Mouse (Mus musculus): Measurements from ENCODE around the gene Gm17349. TPM values are rescaled to one million over a fixed set of nuclear protein-coding genes. Genes with fewer than 3 reads are reported as not detected.

Gene Gm17349
- polyA plus RNA-seq, 1 experiment from 2014 or later: not detected

DNA sequence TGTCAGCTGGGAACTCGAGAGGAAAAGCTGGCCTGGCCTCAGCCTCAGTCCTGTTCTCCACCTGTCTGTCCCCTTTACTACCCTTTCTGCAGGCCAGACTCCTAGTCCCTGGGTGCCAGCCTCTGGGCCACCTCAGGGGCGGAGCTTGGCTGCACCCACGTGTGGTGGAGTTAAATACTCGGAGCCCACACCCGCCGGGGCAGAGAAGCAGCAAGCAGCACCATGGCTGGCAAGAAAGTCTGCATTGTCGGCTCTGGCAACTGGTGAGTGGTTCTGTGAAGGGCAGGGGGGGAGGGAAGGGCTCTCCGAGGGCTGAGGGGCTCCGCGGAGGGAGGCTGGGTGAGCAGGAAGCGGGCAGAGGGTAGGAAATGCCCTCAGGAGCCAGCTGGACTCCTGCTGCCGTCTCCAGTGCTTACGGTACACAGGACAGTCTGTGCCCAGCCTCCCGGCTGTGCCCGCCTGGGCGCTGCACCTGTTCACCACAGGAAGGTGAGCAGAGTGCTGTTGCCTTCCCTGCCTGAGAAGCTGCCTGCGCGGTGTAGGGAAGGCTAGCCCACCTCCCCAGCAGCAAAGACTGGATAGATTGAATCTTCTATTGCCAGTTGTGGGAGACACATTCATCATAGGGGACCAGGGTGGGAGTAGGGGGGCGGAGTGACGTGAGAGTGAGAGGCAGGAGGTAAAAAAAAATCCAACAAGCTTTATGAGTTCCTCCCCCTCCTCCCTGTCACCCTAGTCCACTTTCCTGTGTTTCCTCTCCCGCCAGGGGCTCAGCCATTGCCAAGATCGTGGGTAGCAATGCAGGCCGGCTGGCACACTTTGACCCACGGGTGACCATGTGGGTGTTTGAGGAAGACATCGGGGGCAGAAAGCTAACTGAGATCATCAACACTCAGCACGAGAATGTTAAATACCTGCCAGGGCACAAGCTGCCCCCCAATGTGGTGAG lies 12.4 kb upstream of the Gm17349 start, which contains the start of gene Gpd1:
Gpd1 (plus strand) TSS at position 130 of the 949 bp plus-strand sequence.
- H3K27ac ChIP-seq (ENCODE audit: poor library complexity, severe bottlenecking): no peak within 1 kb of the TSS
- ATAC-seq (ENCODE audit: insufficient number of reproducible peaks, low FRiP score): no peak
- H3K36me3 ChIP-seq: peaks cover 53% of the 10 kb centered on the region
- H3K4me2 ChIP-seq: no peak within 1 kb of the TSS
- peaks cover 50% of the 10 kb centered on the region for H3K4me1 ChIP-seq (replicated peaks)
- 0 out of 2 replicates have a peak within 1 kb of the TSS, but pooled peaks have one; percentile 46 for H3K9ac ChIP-seq
- WGBS: 67% methylated on average over 26 of the region's 26 CpGs
- no peak within 1 kb of the TSS for H3K4me3 ChIP-seq
- no peaks in the 10 kb centered on the region for H3K27me3 ChIP-seq (replicated peaks)
- no peaks in the 10 kb centered on the region for H3K9me3 ChIP-seq (replicated peaks)

DNA sequence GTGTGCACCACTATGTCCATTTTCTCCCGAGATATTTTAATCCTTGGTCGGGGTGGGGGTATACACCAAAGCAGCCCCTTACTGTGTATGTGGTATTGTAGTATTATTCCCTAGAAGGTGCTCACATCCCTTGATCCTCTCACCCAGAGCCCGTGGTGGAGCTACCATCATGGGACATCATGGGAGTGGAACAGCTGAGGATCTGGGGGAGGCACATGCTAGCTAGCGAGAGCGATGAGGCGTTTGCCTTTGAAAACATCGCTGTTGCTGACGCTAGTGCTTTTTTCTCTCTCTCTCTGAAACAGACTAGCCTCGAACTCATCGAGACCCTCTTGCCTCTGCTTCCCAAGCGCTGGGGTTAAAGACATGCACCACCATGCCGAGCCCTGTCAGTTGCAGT lies 11.5 kb upstream of the Gm17349 start:
- Histone ChIP-seq H3K27ac (ENCODE audit: poor library complexity, severe bottlenecking) (no peak overlapping the region), H3K9ac (no peak overlapping the region), H3K27me3 (replicated peaks) (no peaks in the 10 kb centered on the region), H3K4me2 (no peak overlapping the region), H3K9me3 (replicated peaks) (no peaks in the 10 kb centered on the region), H3K36me3 (peaks cover 58% of the 10 kb centered on the region), H3K4me1 (replicated peaks) (peaks cover 50% of the 10 kb centered on the region), H3K4me3 (no peak overlapping the region)
- no peak for ATAC-seq (ENCODE audit: insufficient number of reproducible peaks, low FRiP score)
- 81% methylated on average over 12 of the region's 12 CpGs for WGBS

DNA sequence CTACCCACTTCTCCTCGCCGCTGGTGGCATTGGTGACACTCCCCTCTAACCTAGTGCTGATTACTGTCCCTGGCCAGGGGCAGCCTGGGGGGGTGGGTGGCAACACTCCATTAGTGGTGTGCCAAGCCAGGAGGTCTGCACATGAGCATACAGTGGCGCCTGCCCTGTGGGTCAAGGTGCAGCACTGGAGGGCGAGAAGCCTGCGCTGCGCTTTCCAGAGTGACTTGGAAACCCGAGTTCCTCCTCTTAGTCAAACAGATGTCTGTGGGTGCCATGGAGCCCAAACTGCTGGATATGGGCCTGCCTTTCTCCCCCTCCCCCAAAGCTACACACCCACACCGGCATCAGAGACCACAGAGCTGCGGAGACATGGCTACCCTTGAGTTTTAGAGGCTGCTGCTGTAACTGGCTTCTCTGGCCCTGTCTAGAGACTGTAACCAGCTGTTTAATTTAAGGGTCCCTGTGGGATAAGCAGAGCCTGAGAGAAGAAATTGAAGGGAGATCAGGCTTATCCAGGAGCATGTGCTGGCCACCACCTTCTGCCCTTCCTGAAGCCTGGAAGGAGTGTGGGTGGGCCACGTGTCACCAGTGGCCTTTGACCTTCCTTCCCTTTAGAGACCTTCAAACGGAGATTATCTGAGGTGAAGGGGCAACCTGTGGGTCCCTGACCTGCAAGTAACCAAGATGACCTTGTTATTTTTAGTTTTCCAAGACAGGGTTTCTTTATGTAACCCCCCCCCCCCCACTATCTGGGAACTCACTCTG lies 10.9 kb upstream of the Gm17349 start:
- H3K4me1 ChIP-seq (replicated peaks): peaks cover 50% of the 10 kb centered on the region
- H3K27ac ChIP-seq (ENCODE audit: poor library complexity, severe bottlenecking): no peak overlapping the region; the same call in 1 of the 2 replicates
- 74% methylated on average over 11 of the region's 11 CpGs for WGBS
- H3K9ac ChIP-seq: 0 out of 2 replicates have a peak overlapping the region, but pooled peaks have one; percentile 38
- H3K4me3 ChIP-seq: no peak overlapping the region
- no peaks in the 10 kb centered on the region for H3K9me3 ChIP-seq (replicated peaks)
- peaks cover 61% of the 10 kb centered on the region for H3K36me3 ChIP-seq
- no peaks in the 10 kb centered on the region for H3K27me3 ChIP-seq (replicated peaks)
- ATAC-seq (ENCODE audit: insufficient number of reproducible peaks, low FRiP score): no peak
- no peak overlapping the region for H3K4me2 ChIP-seq

DNA sequence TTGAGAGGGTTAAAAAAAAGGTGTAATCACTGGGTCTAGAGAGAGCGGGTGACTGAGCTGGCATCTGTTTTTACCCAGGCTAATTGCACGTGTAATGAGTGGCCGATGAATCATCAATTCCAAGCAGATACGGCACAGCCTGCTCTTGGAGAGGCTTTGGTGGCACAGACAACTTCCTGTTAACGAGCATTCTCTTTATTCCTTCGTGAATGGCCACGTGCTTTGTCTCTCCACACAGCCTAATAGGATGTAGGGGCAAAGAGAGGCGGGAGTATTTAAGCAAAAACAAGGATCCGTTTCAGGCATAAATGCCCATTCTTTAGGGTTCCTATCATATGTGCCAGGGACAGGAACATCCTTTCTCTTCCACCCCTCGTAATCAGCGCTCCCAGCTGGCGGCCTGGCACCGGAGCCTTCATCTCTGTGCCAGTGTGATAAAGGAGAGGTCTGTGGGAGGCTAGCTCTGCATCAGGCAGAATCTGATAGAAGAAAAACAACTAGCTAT lies 10.1 kb upstream of the Gm17349 start:
- no peak overlapping the region for H3K4me2 ChIP-seq
- H3K27ac ChIP-seq (ENCODE audit: poor library complexity, severe bottlenecking): 0 out of 2 replicates have a peak overlapping the region, but pooled peaks have one; percentile 7
- 73% methylated on average over 13 of the region's 13 CpGs for WGBS
- H3K4me1 ChIP-seq (replicated peaks): peaks cover 51% of the 10 kb centered on the region
- ATAC-seq (ENCODE audit: insufficient number of reproducible peaks, low FRiP score): no peak
- no peaks in the 10 kb centered on the region for H3K27me3 ChIP-seq (replicated peaks)
- H3K36me3 ChIP-seq: peaks cover 64% of the 10 kb centered on the region
- no peak overlapping the region for H3K4me3 ChIP-seq
- H3K9ac ChIP-seq: 0 out of 2 replicates have a peak overlapping the region, but pooled peaks have one; percentile 38
- H3K9me3 ChIP-seq (replicated peaks): no peaks in the 10 kb centered on the region

DNA sequence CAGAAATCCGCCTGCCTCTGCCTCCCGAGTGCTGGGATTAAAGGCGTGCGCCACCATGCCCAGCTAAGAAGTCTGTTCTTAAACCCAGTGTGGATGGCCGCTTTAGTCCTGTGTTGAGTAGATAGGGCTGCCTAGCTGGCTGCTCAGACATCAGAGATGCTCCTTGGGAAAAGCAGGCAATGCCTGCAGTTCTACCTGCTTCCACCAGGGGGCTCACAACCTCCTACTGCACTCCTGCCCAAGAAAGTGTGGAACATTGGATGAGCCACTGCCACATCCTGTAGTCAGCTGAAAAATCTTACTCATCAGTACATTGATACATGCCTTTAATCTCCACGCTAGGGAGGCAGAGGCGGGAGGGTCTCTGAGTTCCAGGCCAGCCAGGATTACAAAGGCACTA lies 9.6 kb upstream of the Gm17349 start:
- H3K4me3 ChIP-seq: no peak overlapping the region
- no peaks in the 10 kb centered on the region for H3K27me3 ChIP-seq (replicated peaks)
- H3K36me3 ChIP-seq: peaks cover 67% of the 10 kb centered on the region
- H3K4me1 ChIP-seq (replicated peaks): peaks cover 53% of the 10 kb centered on the region
- 36% methylated on average over 7 of the region's 7 CpGs for WGBS
- no peak overlapping the region for H3K9ac ChIP-seq
- ATAC-seq (ENCODE audit: insufficient number of reproducible peaks, low FRiP score): no peak
- H3K27ac ChIP-seq (ENCODE audit: poor library complexity, severe bottlenecking): 0 out of 2 replicates have a peak overlapping the region, but pooled peaks have one; percentile 7
- H3K4me2 ChIP-seq: no peak overlapping the region
- H3K9me3 ChIP-seq (replicated peaks): no peaks in the 10 kb centered on the region

DNA sequence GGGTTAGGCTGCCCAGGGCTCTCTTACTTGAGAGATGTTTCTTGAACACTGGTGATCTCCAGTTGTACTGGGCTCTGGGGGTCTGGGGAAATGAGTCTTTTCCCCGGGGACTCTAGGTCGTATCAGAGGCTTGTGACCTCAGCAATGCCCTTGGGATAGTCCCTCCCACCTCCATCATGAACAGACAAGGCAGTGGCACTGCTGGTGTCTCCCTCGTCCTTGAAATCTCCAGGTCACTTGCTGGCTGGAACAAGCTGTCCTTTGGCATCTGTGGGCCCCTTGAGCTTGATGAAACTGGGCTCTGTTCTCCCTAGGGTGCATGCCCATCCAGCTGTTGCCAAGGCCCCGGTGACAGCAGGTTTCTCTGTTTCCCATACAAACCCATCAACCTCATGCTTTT lies 8.9 kb upstream of the Gm17349 start:
- Histone ChIP-seq H3K9ac (peak overlapping the region; percentile 53), H3K27me3 (replicated peaks) (no peaks in the 10 kb centered on the region), H3K27ac (ENCODE audit: poor library complexity, severe bottlenecking) (peak overlapping the region; percentile 85), H3K4me2 (no peak overlapping the region), H3K36me3 (peaks cover 71% of the 10 kb centered on the region), H3K4me3 (no peak overlapping the region), H3K9me3 (replicated peaks) (no peaks in the 10 kb centered on the region), H3K4me1 (replicated peaks) (peaks cover 53% of the 10 kb centered on the region)
- 48% methylated on average over 4 of the region's 4 CpGs for WGBS
- ATAC-seq (ENCODE audit: insufficient number of reproducible peaks, low FRiP score): no peak

DNA sequence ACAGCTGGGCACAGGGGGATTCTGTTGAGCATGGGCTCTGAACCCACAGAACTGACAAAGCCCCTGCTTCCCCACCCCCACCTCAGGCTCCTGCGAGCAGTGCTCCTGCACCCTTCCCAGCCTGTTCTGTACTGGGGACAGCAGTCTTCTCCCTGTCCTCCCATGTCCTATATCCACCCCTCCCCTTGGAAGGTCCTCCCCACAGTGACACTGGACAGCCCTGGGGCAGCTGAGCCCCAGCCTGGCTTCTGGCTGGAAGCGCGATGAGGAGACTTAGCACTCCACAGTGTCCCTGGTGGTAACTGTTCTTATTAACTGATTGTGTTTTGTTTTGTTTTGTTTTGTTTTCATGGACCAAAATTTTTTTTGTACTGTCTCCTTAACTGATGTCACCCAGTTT lies 8.3 kb upstream of the Gm17349 start:
- peaks cover 53% of the 10 kb centered on the region for H3K4me1 ChIP-seq (replicated peaks)
- no peak overlapping the region for H3K4me2 ChIP-seq
- no peak overlapping the region for H3K4me3 ChIP-seq
- peak overlapping the region; percentile 53 for H3K9ac ChIP-seq
- H3K9me3 ChIP-seq (replicated peaks): no peaks in the 10 kb centered on the region
- peak; percentile 9; the same call in 1 of the 2 replicates for ATAC-seq (ENCODE audit: insufficient number of reproducible peaks, low FRiP score)
- H3K27ac ChIP-seq (ENCODE audit: poor library complexity, severe bottlenecking): peak overlapping the region; percentile 85
- 57% methylated on average over 3 of the region's 3 CpGs for WGBS
- no peaks in the 10 kb centered on the region for H3K27me3 ChIP-seq (replicated peaks)
- peaks cover 71% of the 10 kb centered on the region for H3K36me3 ChIP-seq

DNA sequence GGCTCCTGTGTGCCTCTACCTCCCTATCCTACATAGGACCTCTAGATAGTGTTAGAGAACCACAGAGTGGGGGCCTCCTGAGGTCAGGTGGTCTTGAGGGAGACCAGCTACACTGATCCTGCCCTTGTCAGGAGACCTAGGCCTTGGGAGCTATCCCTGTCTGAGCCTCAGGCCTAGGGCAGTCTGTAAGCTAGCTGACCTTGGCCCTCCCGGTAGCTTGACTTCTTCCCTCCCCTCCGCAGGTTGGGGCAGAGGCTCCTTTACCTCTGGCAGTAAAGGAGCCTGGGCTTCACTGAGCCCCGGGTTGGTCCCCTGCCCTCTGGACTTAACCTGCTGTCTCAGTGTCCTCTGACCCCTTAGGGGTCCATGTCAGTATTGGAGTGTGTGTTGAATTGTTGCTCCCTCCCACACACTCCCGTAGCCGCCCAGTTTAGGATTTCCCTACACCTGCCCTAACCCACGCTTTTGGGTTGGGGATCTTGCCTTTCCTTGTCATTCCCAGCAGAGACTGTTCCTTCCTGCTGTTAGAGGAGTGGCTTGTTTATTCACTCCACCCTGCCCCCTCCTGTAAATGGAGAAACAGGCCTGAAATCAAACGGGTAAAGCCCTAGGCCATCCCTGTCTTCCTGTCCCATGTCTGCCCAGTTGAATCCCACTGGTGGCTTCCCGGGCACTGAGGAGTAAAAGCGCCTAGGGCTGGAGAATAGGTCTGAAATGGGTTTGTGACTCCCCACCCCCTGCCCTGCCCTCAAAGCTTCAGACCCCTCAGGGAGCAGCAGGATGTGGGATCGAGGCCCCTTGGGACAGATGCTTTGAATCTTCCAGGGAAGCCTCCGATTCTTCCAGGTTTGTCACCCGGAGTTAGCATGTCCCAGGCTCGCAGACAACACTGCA lies 7.6 kb upstream of the Gm17349 start:
- H3K9ac ChIP-seq: peak overlapping the region; percentile 10
- H3K9me3 ChIP-seq (replicated peaks): no peaks in the 10 kb centered on the region
- no peak overlapping the region for H3K4me2 ChIP-seq
- peaks cover 53% of the 10 kb centered on the region for H3K4me1 ChIP-seq (replicated peaks)
- H3K27me3 ChIP-seq (replicated peaks): no peaks in the 10 kb centered on the region
- peaks cover 71% of the 10 kb centered on the region for H3K36me3 ChIP-seq
- H3K27ac ChIP-seq (ENCODE audit: poor library complexity, severe bottlenecking): peak overlapping the region; percentile 85
- WGBS: 71% methylated on average over 13 of the region's 13 CpGs
- no peak for ATAC-seq (ENCODE audit: insufficient number of reproducible peaks, low FRiP score)
- no peak overlapping the region for H3K4me3 ChIP-seq

DNA sequence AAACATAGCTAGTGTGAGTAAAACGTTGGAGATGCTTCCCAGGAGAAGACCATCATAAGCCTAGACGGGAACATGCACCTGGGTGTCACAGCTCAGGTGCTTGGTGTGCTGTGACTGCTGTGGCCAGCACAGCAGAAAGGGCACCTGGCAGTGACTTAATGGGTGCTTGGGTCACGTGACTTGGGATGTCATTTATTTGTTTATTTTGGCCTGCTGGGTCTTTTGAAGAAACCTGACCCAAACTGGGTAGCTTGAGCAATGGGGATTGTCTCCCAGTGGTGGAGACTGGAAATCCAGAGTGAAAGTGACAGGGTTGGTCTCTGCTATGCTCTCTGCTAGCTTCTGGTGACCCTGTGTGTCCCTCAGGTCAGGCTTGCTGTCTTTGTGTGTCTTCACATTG lies 6.2 kb upstream of the Gm17349 start:
- Histone ChIP-seq H3K9ac (no peak overlapping the region), H3K36me3 (peaks cover 84% of the 10 kb centered on the region), H3K27ac (ENCODE audit: poor library complexity, severe bottlenecking) (no peak overlapping the region), H3K4me2 (no peak overlapping the region), H3K27me3 (replicated peaks) (no peaks in the 10 kb centered on the region), H3K4me3 (no peak overlapping the region), H3K9me3 (replicated peaks) (no peaks in the 10 kb centered on the region), H3K4me1 (replicated peaks) (peaks cover 44% of the 10 kb centered on the region)
- WGBS: 75% methylated on average over 3 of the region's 3 CpGs
- ATAC-seq (ENCODE audit: insufficient number of reproducible peaks, low FRiP score): no peak
